Mouse (Mus musculus) embryonic facial prominence, embryonic 12.5 days (tissue): ENCODE measurements around the gene Vmn2r26. TPM values are rescaled to one million over a fixed set of nuclear protein-coding genes. Genes with fewer than 3 reads are reported as not detected.
"Not testable (repeated sequence)": the region's sequence is repeated elsewhere in the genome, so short reads cannot be mapped to it uniquely, and the experiment has no call there.

Experiments
- ATAC-seq: fragments of 200-750 bp; cut with Nextera tagmentation; 2 replicates; pipeline ENCODE4 v1.8.0; 2017; ENCODE audit not compliant: insufficient number of reproducible peaks, insufficient read depth, low FRiP score, low TSS enrichment
- H3K27ac ChIP-seq: fragments of 300-500 bp; sonication (generic); 2 replicates; pipeline ENCODE4 v1.5.1; 2016; ENCODE audit warnings: mild to moderate bottlenecking
- H3K27me3 ChIP-seq: fragments of 300-500 bp; sonication (generic); 2 replicates; pipeline ENCODE4 v1.6.1; 2016; ENCODE audit warnings: mild to moderate bottlenecking, moderate library complexity
- H3K36me3 ChIP-seq: fragments of 300-500 bp; sonication (generic); 2 replicates; pipeline ENCODE4 v1.6.1; 2016; ENCODE audit warnings: mild to moderate bottlenecking
- H3K4me1 ChIP-seq: fragments of 300-500 bp; sonication (generic); 2 replicates; pipeline ENCODE4 v1.6.1; 2016
- H3K4me2 ChIP-seq: fragments of 300-500 bp; sonication (generic); replicated peaks from 2 replicates; pipeline ENCODE4 v1.6.1; 2016; ENCODE audit warnings: mild to moderate bottlenecking, moderate library complexity
- H3K4me3 ChIP-seq: fragments of 300-500 bp; sonication (generic); 2 replicates; pipeline ENCODE4 v1.5.1; 2016; ENCODE audit warnings: mild to moderate bottlenecking
- H3K9ac ChIP-seq: fragments of 300-500 bp; sonication (generic); 2 replicates; pipeline ENCODE4 v1.6.1; 2016; ENCODE audit warnings: mild to moderate bottlenecking, moderate library complexity
- H3K9me3 ChIP-seq: fragments of 300-500 bp; sonication (generic); 2 replicates; pipeline ENCODE4 v1.6.1; 2016; ENCODE audit warnings: mild to moderate bottlenecking, moderate library complexity
- WGBS: fragments of 180-500 bp; shearing (Covaris S2); methylation state at CpG from one replicate; pipeline ENCODE4 v1.1.7; 2016; 5-methylcytosine and 5-hydroxymethylcytosine counted together
- polyA plus RNA-seq: library from polyadenylated mRNA; unstranded; fragments of >200 nt; fragmentation: Nextera tagmentation; extraction: Ambion mirVana; gene quantifications from 2 replicates; pipeline ENCODE4 v1.2.1, GENCODE M21; 2016

Gene Vmn2r26
- polyA plus RNA-seq, result not detected in 2 replicates

GRCm38 (mm10) chr6:124024268-124024667, at the start of gene Vmn2r26:
Vmn2r26 (plus strand) TSS chr6:124024568.
- H3K27ac ChIP-seq, H3K9me3 ChIP-seq, H3K4me3 ChIP-seq, H3K4me1 ChIP-seq, H3K9ac ChIP-seq, H3K4me2 ChIP-seq, ATAC-seq, H3K36me3 ChIP-seq, H3K27me3 ChIP-seq: not testable (repeated sequence)
- 57% methylated on average over 1 of the region's 1 CpGs for WGBS

GRCm38 (mm10) chr6:124020841-124021240, 3.5 kb upstream of the Vmn2r26 start:
- Histone ChIP-seq H3K36me3 (no peaks in the 10 kb centered on the region), H3K9ac (no peak overlapping the region), H3K27me3 (no peaks in the 10 kb centered on the region), H3K4me3 (no peak overlapping the region), H3K27ac (no peak overlapping the region), H3K4me2 (no peak overlapping the region), H3K9me3 (no peaks in the 10 kb centered on the region), H3K4me1 (no peaks in the 10 kb centered on the region)
- WGBS, result 41% methylated on average over 1 of the region's 1 CpGs
- no peak for ATAC-seq

- Histone ChIP-seq H3K9ac (no peak overlapping the region), H3K36me3 (no peaks in the 10 kb centered on the region), H3K4me1 (no peaks in the 10 kb centered on the region), H3K4me2 (no peak overlapping the region), H3K4me3 (no peak overlapping the region), H3K27me3 (no peaks in the 10 kb centered on the region), H3K9me3 (no peaks in the 10 kb centered on the region), H3K27ac (no peak overlapping the region)
- ATAC-seq, result no peak
These were observed 24.0 kb downstream of the Vmn2r26 start for GRCm38 (mm10) chr6:124048388-124048787.

- not testable (repeated sequence) for H3K9ac ChIP-seq, H3K4me3 ChIP-seq, H3K36me3 ChIP-seq, ATAC-seq, H3K27ac ChIP-seq, H3K4me2 ChIP-seq, H3K27me3 ChIP-seq, H3K9me3 ChIP-seq, H3K4me1 ChIP-seq
These were observed 29.2 kb downstream of the Vmn2r26 start for GRCm38 (mm10) chr6:124053611-124054010.

- Histone ChIP-seq H3K4me2 (no peak overlapping the region), H3K9me3 (no peaks in the 10 kb centered on the region), H3K4me3 (no peak overlapping the region), H3K27ac (no peak overlapping the region), H3K4me1 (no peaks in the 10 kb centered on the region), H3K9ac (no peak overlapping the region), H3K27me3 (no peaks in the 10 kb centered on the region), H3K36me3 (no peaks in the 10 kb centered on the region)
- ATAC-seq, result no peak
- WGBS, result 75% methylated on average over 4 of the region's 4 CpGs
These were observed 78.0 kb downstream of the Vmn2r26 start for GRCm38 (mm10) chr6:124102334-124102733.

Other genes with a start within 250 kb of the Vmn2r26 start
- not detected in 2 replicates for gene Vmn2r24, start 245.7 kb upstream of the Vmn2r26 start, polyA plus RNA-seq
- gene Vmn2r25, start 171.1 kb upstream of the Vmn2r26 start, polyA plus RNA-seq, result not detected in 2 replicates
- gene Vmn2r27, start 207.3 kb downstream of the Vmn2r26 start, polyA plus RNA-seq, result not detected in 2 replicates